Mouse (Mus musculus): ENCODE results near the gene Mageb4. TPM values are rescaled to one million over a fixed set of nuclear protein-coding genes. Genes with fewer than 3 reads are reported as not detected.
"Not testable (repeated sequence)": the region's sequence is repeated elsewhere in the genome, so short reads cannot be mapped to it uniquely, and the experiment has no call there.

The Mageb4 gene
- total RNA-seq (2021) = not detected
- long read RNA-seq, experiment 1 = 0 reads
- long read RNA-seq, experiment 2 = 0 reads

- DNase-seq = not testable (repeated sequence)
Observed at GRCm38 (mm10) chrX:86304993-86305392, at the start of gene Mageb4. Gene Mageb4 (minus strand): TSS chrX:86305093.

- DNase-seq = not testable (repeated sequence)
Observed at GRCm38 (mm10) chrX:86284597-86284996, 20.3 kb downstream of the Mageb4 start.

- DNase-seq = not testable (repeated sequence)
Observed at GRCm38 (mm10) chrX:86245950-86246349, 58.9 kb downstream of the Mageb4 start.

GRCm38 (mm10) chrX:86237246-86237645 lies 67.6 kb downstream of the Mageb4 start:
- DNase-seq = no peak

Other genes with a start within 250 kb of the Mageb4 start
- not detected for gene Nr0b1, start 113.3 kb downstream of the Mageb4 start, total RNA-seq (2021)

All from heart, adult 18-20 months (tissue).